Mouse (Mus musculus) small intestine, adult 2 months (tissue): ENCODE measurements around the gene Snx25.

Experiments used
- CTCF ChIP-seq: fragments of 200-500 bp; IDR thresholded peaks from 2 replicates; pipeline ENCODE4 v1.5.1; 2012; ENCODE audit warnings: low read depth, mild to moderate bottlenecking, control low read depth, inconsistent platforms, low read length, moderate library complexity, mixed read lengths; ENCODE audit not compliant: insufficient replicate concordance, insufficient read length; ENCODE audit errors: extremely low read depth
- POLR2A ChIP-seq: fragments of 200-500 bp; IDR thresholded peaks from 2 replicates; pipeline ENCODE4 v1.6.1; 2012; ENCODE audit warnings: low read depth, mild to moderate bottlenecking, control low read depth, inconsistent platforms, low read length, moderate library complexity

DNA sequence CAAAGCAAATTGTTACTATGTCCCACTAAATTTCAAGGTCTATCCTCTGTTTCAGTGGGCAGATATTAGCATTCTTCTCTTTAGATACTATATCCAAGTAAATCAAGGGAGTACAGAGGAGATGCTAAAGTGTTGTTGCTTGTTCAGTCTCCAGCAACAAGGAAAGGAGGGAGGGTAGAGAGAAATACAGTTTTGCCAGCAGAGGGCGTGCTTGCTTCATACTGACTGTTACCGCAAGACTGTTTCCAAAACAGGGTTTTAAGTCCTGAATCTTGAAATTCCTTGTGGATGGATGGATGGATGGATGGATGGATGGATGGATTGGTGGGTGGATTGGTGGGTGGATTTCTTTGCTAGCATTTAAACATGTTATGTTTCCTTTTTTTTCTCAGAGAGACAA is 33.4 kb upstream of the Snx25 start:
- TF ChIP-seq CTCF = no peak
- TF ChIP-seq POLR2A = no peak
